Mouse (Mus musculus): Measurements from ENCODE around the gene Setd1b. TPM values are rescaled to one million over a fixed set of nuclear protein-coding genes. Genes with fewer than 3 reads are reported as not detected.

The Setd1b gene
- total and polyA plus RNA-seq, 3 experiments, result 0.50 to 9.1 (median 2.3) TPM

- TF ChIP-seq IRF4 (IDR thresholded peaks at IDR 0.05; ENCODE audit: low read depth, low read length), result no peak
- no peak for TF ChIP-seq UBTF (IDR thresholded peaks at IDR 0.05; ENCODE audit: low read depth, low read length)
- TF ChIP-seq TCF12 (IDR thresholded peaks at IDR 0.05; ENCODE audit: low read depth, low read length), result no peak
- TF ChIP-seq SIN3A (IDR thresholded peaks at IDR 0.05; ENCODE audit: low read length), result no peak
- TF ChIP-seq JUN (IDR thresholded peaks at IDR 0.05; ENCODE audit: insufficient read depth, low read depth, low read length), result no peak
- TF ChIP-seq MYC (IDR thresholded peaks at IDR 0.05; ENCODE audit: low read depth, low read length), result no peak
- no peak for TF ChIP-seq CHD2 (IDR thresholded peaks at IDR 0.05; ENCODE audit: low read length)
- no peak for TF ChIP-seq E2F4 (IDR thresholded peaks at IDR 0.05; ENCODE audit: insufficient replicate concordance, low read depth, low read length)
- TF ChIP-seq NELFE (IDR thresholded peaks at IDR 0.05; ENCODE audit: low read depth, low read length), result no peak
- no peak for TF ChIP-seq ZNF384 (IDR thresholded peaks at IDR 0.05; ENCODE audit: low read depth, low read length)
- TF ChIP-seq GABPA (IDR thresholded peaks at IDR 0.05; ENCODE audit: insufficient replicate concordance, low read depth, low read length), result no peak
- TF ChIP-seq ZMIZ1 (IDR thresholded peaks at IDR 0.05; ENCODE audit: low read depth, low read length), result no peak
- no peak for TF ChIP-seq BHLHE40 (IDR thresholded peaks at IDR 0.05; ENCODE audit: low read depth, low read length)
- no peak for TF ChIP-seq HCFC1 (IDR thresholded peaks at IDR 0.05; ENCODE audit: low read depth, low read length)
- Histone ChIP-seq H3K27me3 (replicated peaks) (no peaks in the 10 kb centered on the region), H3K4me1 (ENCODE audit: control insufficient read depth in 1 of 2, insufficient read depth in 2 of 2) (0 out of 4 replicates have a peak, but pooled peaks cover 0 to 4% of the 10 kb centered on the region in 2 experiments), H3K79me2 (replicated peaks; ENCODE audit: control insufficient read depth, extremely low read depth, insufficient read depth, poor library complexity, severe bottlenecking) (no peaks in the 10 kb centered on the region), H3K36me3 (replicated peaks in 1 of 2; ENCODE audit: control insufficient read depth in 1 of 2, insufficient read depth in 1 of 2, low read length in 1 of 2) (peaks cover 0 to 37% of the 10 kb centered on the region in 2 experiments), H3K9me3 (replicated peaks; ENCODE audit: low read length) (no peaks in the 10 kb centered on the region), H3K4me2 (ENCODE audit: insufficient read depth, low read depth, poor library complexity, severe bottlenecking) (no peak overlapping the region), H3K4me3 (replicated peaks in 1 of 3; ENCODE audit: low read depth in 2 of 3, low read length in 2 of 3, poor library complexity in 1 of 3) (no peak overlapping the region), H3K27ac (ENCODE audit: insufficient read depth, low read depth) (no peak overlapping the region), H3K9ac (ENCODE audit: insufficient read depth, low read depth) (no peak overlapping the region)
- DNase-seq (ENCODE audit: extremely low read depth), result no peak
- in situ Hi-C loops (cut with MboI; ENCODE audit: low pct_ligation_motif_present, low pct_unique_long_range_greater_than_20kb, low sequenced_read_pairs) (no loop called here), dilution Hi-C loops (cut with MboI; ENCODE audit: extremely low pct_ligation_motif_present, extremely low pct_unique_long_range_greater_than_20kb, low sequenced_read_pairs) (no loop called here)
Observed at GRCm38 (mm10) chr5:123109452-123110203, 32.4 kb upstream of the Setd1b start.

- Histone ChIP-seq H3K9me3 (replicated peaks; ENCODE audit: low read length) (no peaks in the 10 kb centered on the region), H3K36me3 (replicated peaks in 1 of 2; ENCODE audit: control insufficient read depth in 1 of 2, insufficient read depth in 1 of 2, low read length in 1 of 2) (peaks cover 0 to 40% of the 10 kb centered on the region in 2 experiments), H3K4me3 (replicated peaks in 1 of 3; ENCODE audit: low read depth in 2 of 3, low read length in 2 of 3, poor library complexity in 1 of 3) (no peak overlapping the region), H3K9ac (ENCODE audit: insufficient read depth, low read depth) (no peak overlapping the region), H3K4me2 (ENCODE audit: insufficient read depth, low read depth, poor library complexity, severe bottlenecking) (no peak overlapping the region), H3K27ac (ENCODE audit: insufficient read depth, low read depth) (no peak overlapping the region), H3K79me2 (replicated peaks; ENCODE audit: control insufficient read depth, extremely low read depth, insufficient read depth, poor library complexity, severe bottlenecking) (no peaks in the 10 kb centered on the region), H3K27me3 (replicated peaks) (no peaks in the 10 kb centered on the region), H3K4me1 (ENCODE audit: control insufficient read depth in 1 of 2, insufficient read depth in 2 of 2) (0 out of 4 replicates have a peak, but pooled peaks cover 0 to 4% of the 10 kb centered on the region in 2 experiments)
- dilution Hi-C loops (cut with MboI; ENCODE audit: extremely low pct_ligation_motif_present, extremely low pct_unique_long_range_greater_than_20kb, low sequenced_read_pairs), result no loop called here
- DNase-seq (ENCODE audit: extremely low read depth), result no peak
- TF ChIP-seq ZKSCAN1 (IDR thresholded peaks at IDR 0.05; ENCODE audit: borderline replicate concordance, low read depth, low read length), result no peak
- TF ChIP-seq KAT2A (IDR thresholded peaks at IDR 0.05; ENCODE audit: insufficient replicate concordance, low read length), result no peak
- no peak for TF ChIP-seq USF1 (IDR thresholded peaks at IDR 0.05; ENCODE audit: low read depth, low read length)
- TF ChIP-seq JUN (IDR thresholded peaks at IDR 0.05; ENCODE audit: insufficient read depth, low read depth, low read length), result no peak
- TF ChIP-seq ZMIZ1 (IDR thresholded peaks at IDR 0.05; ENCODE audit: low read depth, low read length), result no peak
- no peak for TF ChIP-seq TBP (conservative IDR thresholded peaks at IDR 0.05; ENCODE audit: low read depth, low read length)
- no peak for TF ChIP-seq BHLHE40 (IDR thresholded peaks at IDR 0.05; ENCODE audit: low read depth, low read length)
- TF ChIP-seq ETS1 (conservative IDR thresholded peaks at IDR 0.05; ENCODE audit: low read depth, low read length), result no peak
- no peak for TF ChIP-seq SIN3A (IDR thresholded peaks at IDR 0.05; ENCODE audit: low read length)
- no peak for TF ChIP-seq UBTF (IDR thresholded peaks at IDR 0.05; ENCODE audit: low read depth, low read length)
- TF ChIP-seq GABPA (IDR thresholded peaks at IDR 0.05; ENCODE audit: insufficient replicate concordance, low read depth, low read length), result no peak
- TF ChIP-seq HCFC1 (IDR thresholded peaks at IDR 0.05; ENCODE audit: low read depth, low read length), result no peak
- TF ChIP-seq ELF1 (IDR thresholded peaks at IDR 0.05; ENCODE audit: low read depth, low read length), result no peak
- no peak for TF ChIP-seq CTCF (conservative IDR thresholded peaks at IDR 0.05 in 1 of 2, IDR thresholded peaks at IDR 0.05 in 1 of 2; ENCODE audit: low read depth in 2 of 2, low read length in 2 of 2)
- in situ Hi-C loops (cut with MboI; ENCODE audit: low pct_ligation_motif_present, low pct_unique_long_range_greater_than_20kb, low sequenced_read_pairs), result no loop called here
Observed at GRCm38 (mm10) chr5:123110296-123110721, 31.7 kb upstream of the Setd1b start.
